Mouse (Mus musculus): Measurements from ENCODE around the gene Itgb1bp1. TPM values are rescaled to one million over a fixed set of nuclear protein-coding genes. Genes with fewer than 3 reads are reported as not detected.
A peak's percentile ranks its signal among the peaks of the same experiment; 100 is the strongest.

Gene Itgb1bp1
- polyA plus RNA-seq, 1 experiment from 2014 or later = 42.5 TPM

DNA sequence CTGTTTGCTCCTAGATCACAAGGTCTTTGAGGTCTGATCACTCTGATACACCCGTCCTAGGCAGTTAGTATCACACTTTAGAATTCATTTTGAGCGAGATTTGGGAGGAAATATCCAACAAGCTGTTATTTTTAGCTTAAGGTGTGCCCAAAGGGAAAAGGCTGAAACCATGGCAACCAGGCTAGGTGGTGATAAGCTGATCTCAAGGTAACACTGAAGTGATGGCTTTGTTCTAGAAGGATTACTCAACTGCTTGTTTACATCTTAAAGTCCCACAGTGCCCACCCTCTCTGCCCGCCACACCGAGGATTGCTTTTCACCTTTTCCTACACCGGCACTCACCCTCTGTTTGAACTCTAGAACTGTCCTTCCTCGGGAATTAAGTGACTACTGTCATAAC lies 3.6 kb upstream of the Itgb1bp1 start:
- no peaks in the 10 kb centered on the region for H3K27me3 ChIP-seq
- H3K27ac ChIP-seq (replicated peaks) = no peak overlapping the region
- H3K36me3 ChIP-seq = peaks cover 49% of the 10 kb centered on the region
- no peak for ATAC-seq (ENCODE audit: low read depth)
- WGBS = 85% methylated on average over 6 of the region's 6 CpGs
- peaks cover 38% of the 10 kb centered on the region for H3K4me1 ChIP-seq (replicated peaks)
- H3K4me2 ChIP-seq = no peak overlapping the region
- H3K9me3 ChIP-seq = no peaks in the 10 kb centered on the region
- H3K9ac ChIP-seq = no peak overlapping the region
- H3K4me3 ChIP-seq = no peak overlapping the region

GRCm38 (mm10) chr12:21288716-21289395 lies 2.8 kb upstream of the Itgb1bp1 start:
- WGBS = 97% methylated on average over 3 of the region's 3 CpGs
- H3K4me3 ChIP-seq = no peak overlapping the region
- peaks cover 41% of the 10 kb centered on the region for H3K36me3 ChIP-seq
- no peak overlapping the region for H3K9ac ChIP-seq
- H3K27ac ChIP-seq (replicated peaks) = no peak overlapping the region
- ATAC-seq (ENCODE audit: low read depth) = no peak
- H3K27me3 ChIP-seq = no peaks in the 10 kb centered on the region
- H3K4me2 ChIP-seq = no peak overlapping the region
- H3K9me3 ChIP-seq = no peaks in the 10 kb centered on the region
- H3K4me1 ChIP-seq (replicated peaks) = peaks cover 38% of the 10 kb centered on the region

- peak overlapping the region; percentile 69 for H3K4me3 ChIP-seq
- H3K36me3 ChIP-seq = peaks cover 22% of the 10 kb centered on the region
- WGBS = 41% methylated on average over 18 of the region's 18 CpGs
- H3K9ac ChIP-seq = peak overlapping the region; percentile 78
- peak overlapping the region; percentile 67 for H3K4me2 ChIP-seq
- H3K27me3 ChIP-seq = no peaks in the 10 kb centered on the region
- H3K9me3 ChIP-seq = no peaks in the 10 kb centered on the region
- H3K4me1 ChIP-seq (replicated peaks) = peaks cover 38% of the 10 kb centered on the region
- peak overlapping the region; percentile 92 for H3K27ac ChIP-seq (replicated peaks)
- ATAC-seq (ENCODE audit: low read depth) = peak; percentile 62
Measured at GRCm38 (mm10) chr12:21286712-21287650, 897 bp upstream of the Itgb1bp1 start.

DNA sequence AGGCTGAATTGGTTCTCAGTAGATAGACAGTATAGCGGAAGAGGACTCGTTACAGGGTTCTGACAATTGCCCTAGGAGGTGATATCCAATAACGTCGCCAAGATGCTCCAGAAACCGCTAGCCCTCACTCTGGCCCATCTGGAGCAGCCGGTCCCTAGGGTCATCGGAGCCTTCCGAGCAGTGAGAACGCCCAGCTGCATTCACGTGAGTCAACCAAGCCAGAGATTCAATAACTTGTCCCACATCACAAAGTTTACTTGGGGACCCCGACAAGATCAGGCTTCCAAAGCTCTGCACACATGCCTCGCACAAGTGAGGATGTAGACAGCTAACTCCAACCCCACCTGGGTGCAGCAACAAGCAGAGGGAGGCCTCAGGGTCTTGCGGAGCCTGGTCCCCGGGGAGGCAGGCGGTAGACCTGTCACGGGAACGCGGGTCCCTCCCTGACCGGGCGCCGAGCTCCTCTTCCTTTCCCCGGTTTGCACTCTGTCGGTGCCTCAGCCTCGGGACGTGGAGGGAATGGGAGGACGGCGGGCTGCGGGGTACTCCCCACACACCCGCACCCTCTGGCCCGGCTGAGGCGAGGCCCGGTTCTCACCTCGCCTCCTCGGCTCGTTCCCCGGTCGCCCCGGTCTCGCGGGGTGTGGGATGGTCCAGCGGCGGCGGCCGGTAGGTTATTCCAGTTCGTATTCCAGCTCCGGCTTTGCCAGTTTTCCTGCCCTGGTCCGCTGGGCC lies 409 bp downstream of the Itgb1bp1 start:
- WGBS = under 1% methylated on average over 47 of the region's 47 CpGs
- Histone ChIP-seq H3K27ac (replicated peaks) (peak overlapping the region; percentile 92), H3K9me3 (no peaks in the 10 kb centered on the region), H3K4me1 (replicated peaks) (peaks cover 38% of the 10 kb centered on the region), H3K36me3 (peaks cover 10% of the 10 kb centered on the region), H3K4me3 (peak overlapping the region; percentile 69), H3K4me2 (peak overlapping the region; percentile 67), H3K9ac (peak overlapping the region; percentile 83), H3K27me3 (no peaks in the 10 kb centered on the region)
- ATAC-seq (ENCODE audit: low read depth) = no peak; the same call in none of the 2 replicates

- peak within 1 kb of the TSS; percentile 69 for H3K4me3 ChIP-seq
- 51% methylated on average over 11 of the region's 11 CpGs for WGBS
- ATAC-seq (ENCODE audit: low read depth) = no peak
- peak within 1 kb of the TSS; percentile 83 for H3K9ac ChIP-seq
- H3K4me2 ChIP-seq = peak within 1 kb of the TSS; percentile 67
- peak within 1 kb of the TSS; percentile 92 for H3K27ac ChIP-seq (replicated peaks)
- H3K36me3 ChIP-seq = peaks cover 2% of the 10 kb centered on the region
- no peaks in the 10 kb centered on the region for H3K27me3 ChIP-seq
- no peaks in the 10 kb centered on the region for H3K9me3 ChIP-seq
- peaks cover 36% of the 10 kb centered on the region for H3K4me1 ChIP-seq (replicated peaks)
Measured at GRCm38 (mm10) chr12:21284761-21285441, 1.2 kb downstream of the Itgb1bp1 start, which contains the start of gene Cpsf3. Gene Cpsf3 (plus strand): TSS chr12:21285391.

GRCm38 (mm10) chr12:21277352-21277864 lies 8.7 kb downstream of the Itgb1bp1 start:
- no peak for ATAC-seq (ENCODE audit: low read depth)
- 94% methylated on average over 1 of the region's 1 CpGs for WGBS
- Histone ChIP-seq H3K27ac (replicated peaks) (no peak overlapping the region), H3K4me3 (no peak overlapping the region), H3K9me3 (no peaks in the 10 kb centered on the region), H3K9ac (no peak overlapping the region), H3K27me3 (no peaks in the 10 kb centered on the region), H3K4me2 (no peak overlapping the region), H3K4me1 (replicated peaks) (no peaks in the 10 kb centered on the region), H3K36me3 (peaks cover 19% of the 10 kb centered on the region)

- Histone ChIP-seq H3K9me3 (no peaks in the 10 kb centered on the region), H3K4me3 (no peak overlapping the region), H3K4me2 (no peak overlapping the region), H3K27me3 (no peaks in the 10 kb centered on the region), H3K36me3 (peaks cover 48% of the 10 kb centered on the region), H3K27ac (replicated peaks) (no peak overlapping the region), H3K9ac (no peak overlapping the region), H3K4me1 (replicated peaks) (no peaks in the 10 kb centered on the region)
- no peak for ATAC-seq (ENCODE audit: low read depth)
- 66% methylated on average over 7 of the region's 7 CpGs for WGBS
Measured at GRCm38 (mm10) chr12:21274446-21274845, 11.6 kb downstream of the Itgb1bp1 start.

DNA sequence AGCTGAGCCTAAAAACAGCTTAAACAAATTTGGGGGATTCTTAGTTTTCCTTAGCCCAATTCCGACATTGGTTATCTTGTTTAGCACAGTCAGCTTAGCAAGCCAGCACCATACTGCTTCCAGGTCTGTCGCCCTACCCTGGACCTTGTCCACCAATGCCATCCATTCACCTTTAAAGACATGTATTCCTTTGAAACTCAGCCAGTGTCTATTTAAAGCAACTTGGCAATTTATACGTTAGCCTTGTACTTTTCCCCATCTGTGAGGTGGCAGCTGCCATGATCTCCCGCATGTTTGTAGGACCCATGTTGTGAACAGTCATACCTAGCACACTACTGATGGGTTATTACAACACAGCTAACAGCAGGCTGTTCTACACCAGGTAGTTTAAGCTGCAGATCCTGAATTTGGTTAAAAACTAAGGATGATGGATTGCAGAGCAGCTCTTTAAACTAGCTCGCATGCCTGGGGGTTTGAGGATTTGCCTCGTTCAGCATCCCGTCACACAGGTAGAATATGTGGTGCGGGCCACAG lies 17.9 kb downstream of the Itgb1bp1 start:
- no peak for ATAC-seq (ENCODE audit: low read depth)
- H3K9me3 ChIP-seq = no peaks in the 10 kb centered on the region
- peaks cover 87% of the 10 kb centered on the region for H3K36me3 ChIP-seq
- H3K27ac ChIP-seq (replicated peaks) = no peak overlapping the region
- no peak overlapping the region for H3K4me3 ChIP-seq
- H3K4me2 ChIP-seq = no peak overlapping the region
- no peaks in the 10 kb centered on the region for H3K27me3 ChIP-seq
- 94% methylated on average over 8 of the region's 8 CpGs for WGBS
- H3K4me1 ChIP-seq (replicated peaks) = no peaks in the 10 kb centered on the region
- no peak overlapping the region for H3K9ac ChIP-seq

DNA sequence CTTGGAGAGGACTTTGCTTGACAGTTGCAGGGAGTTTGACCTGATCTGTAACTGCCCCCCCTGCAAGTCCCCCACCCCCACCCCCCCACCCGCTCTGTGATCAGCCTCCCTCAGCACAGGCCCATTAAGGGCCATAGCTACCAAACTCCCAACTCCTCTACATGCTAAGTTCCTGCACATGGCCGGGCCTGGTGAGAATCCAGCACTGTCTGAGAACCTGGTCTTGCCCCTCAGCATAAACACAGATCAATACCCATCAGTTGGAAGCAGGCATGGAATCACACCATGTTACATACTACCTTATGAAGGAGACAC lies 19.3 kb downstream of the Itgb1bp1 start:
- no peak for ATAC-seq (ENCODE audit: low read depth)
- H3K4me3 ChIP-seq = no peak overlapping the region
- peaks cover 87% of the 10 kb centered on the region for H3K36me3 ChIP-seq
- no peak overlapping the region for H3K4me2 ChIP-seq
- no peaks in the 10 kb centered on the region for H3K4me1 ChIP-seq (replicated peaks)
- H3K9ac ChIP-seq = no peak overlapping the region
- no peaks in the 10 kb centered on the region for H3K9me3 ChIP-seq
- H3K27ac ChIP-seq (replicated peaks) = no peak overlapping the region
- H3K27me3 ChIP-seq = no peaks in the 10 kb centered on the region
- 84% methylated on average over 2 of the region's 2 CpGs for WGBS

GRCm38 (mm10) chr12:21265946-21266783 lies 19.9 kb downstream of the Itgb1bp1 start:
- WGBS = 77% methylated on average over 14 of the region's 14 CpGs

More at GRCm38 (mm10) chr12:21265946-21266783, 19.9 kb downstream of the Itgb1bp1 start:
- H3K9me3 ChIP-seq = no peaks in the 10 kb centered on the region
- H3K4me3 ChIP-seq = no peak overlapping the region
- H3K36me3 ChIP-seq = peaks cover 85% of the 10 kb centered on the region
- no peak overlapping the region for H3K4me2 ChIP-seq
- H3K27ac ChIP-seq (replicated peaks) = no peak overlapping the region
- no peak overlapping the region for H3K9ac ChIP-seq
- ATAC-seq (ENCODE audit: low read depth) = peak; percentile 88
- no peaks in the 10 kb centered on the region for H3K27me3 ChIP-seq
- no peaks in the 10 kb centered on the region for H3K4me1 ChIP-seq (replicated peaks)

Data from neural tube, embryonic 13.5 days (tissue).